Mouse (Mus musculus) MEL (cell line): ENCODE data around the gene Gpr62. TPM values are rescaled to one million over a fixed set of nuclear protein-coding genes. Genes with fewer than 3 reads are reported as not detected.

Experiments
- DNase-seq: peaks from one replicate; pipeline ENCODE4 v3.0.0; 2011; ENCODE audit warnings: low read depth, low spot score
- H3K27ac ChIP-seq: 2 replicates; pipeline ENCODE4 v1.5.1; 2012; ENCODE audit warnings: low read depth, mild to moderate bottlenecking, control low read depth, low read length, moderate library complexity; ENCODE audit not compliant: control insufficient read depth
- H3K27me3 ChIP-seq, 2 experiments: fragments of 150-350 bp in 1 of 2; sonication (generic) in 1 of 2; 2 replicates each; pipeline ENCODE4 v1.6.1; 2012; ENCODE audit warnings: low read length in 2 of 2, mild to moderate bottlenecking in 2 of 2, improper control_type of control experiment in 1 of 2, moderate library complexity in 1 of 2; ENCODE audit not compliant: insufficient read depth in 2 of 2, control insufficient read depth in 1 of 2
- H3K36me3 ChIP-seq, 2 experiments: 2 replicates each; pipeline ENCODE4 v1.6.1; 2012 to 2014; ENCODE audit warnings: low read length in 2 of 2, improper control_type of control experiment in 1 of 2, inconsistent platforms in 1 of 2, mild to moderate bottlenecking in 1 of 2; ENCODE audit not compliant: insufficient read depth in 2 of 2, control insufficient read depth in 1 of 2
- H3K4me1 ChIP-seq, 2 experiments: fragments of 150-350 bp in 1 of 2; sonication (generic) in 1 of 2; 2 replicates each; pipeline ENCODE4 v1.6.1; 2012; ENCODE audit warnings: low read length in 2 of 2, improper control_type of control experiment in 1 of 2, mild to moderate bottlenecking in 1 of 2; ENCODE audit not compliant: insufficient read depth in 2 of 2, control insufficient read depth in 1 of 2
- H3K4me3 ChIP-seq, 2 experiments: fragments of 150-350 bp in 1 of 2; sonication (generic) in 1 of 2; 2 replicates each; pipeline ENCODE4 v1.5.1; 2012; ENCODE audit warnings: low read depth in 2 of 2, low read length in 2 of 2, mild to moderate bottlenecking in 2 of 2, moderate library complexity in 2 of 2, control low read depth in 1 of 2, improper control_type of control experiment in 1 of 2; ENCODE audit not compliant: control insufficient read depth in 1 of 2, insufficient read depth in 1 of 2
- H3K79me2 ChIP-seq: 2 replicates; pipeline ENCODE4 v1.6.1; 2012; ENCODE audit warnings: mild to moderate bottlenecking, low read length, moderate library complexity; ENCODE audit not compliant: control insufficient read depth, poor library complexity, insufficient read depth
- H3K9ac ChIP-seq: 2 replicates; pipeline ENCODE4 v1.6.1; 2012; ENCODE audit warnings: low read depth, mild to moderate bottlenecking, control low read depth, low read length, moderate library complexity; ENCODE audit not compliant: control insufficient read depth, poor library complexity, severe bottlenecking
- H3K9me3 ChIP-seq: fragments of 150-350 bp; sonication (generic); replicated peaks from 2 replicates; pipeline ENCODE4 v1.6.1; 2012; ENCODE audit warnings: mild to moderate bottlenecking, low read length, improper control_type of control experiment, moderate library complexity; ENCODE audit not compliant: insufficient read depth
- CHD1 ChIP-seq: IDR thresholded peaks from 2 replicates; pipeline ENCODE4 v1.6.1; 2012; ENCODE audit warnings: low read depth, mild to moderate bottlenecking, inconsistent platforms, low read length, improper control_type of control experiment
- CHD2 ChIP-seq: IDR thresholded peaks from 2 replicates; pipeline ENCODE4 v1.6.1; 2011; ENCODE audit warnings: low read length, improper control_type of control experiment
- EP300 ChIP-seq, 2 experiments: IDR thresholded peaks; 2 replicates each; pipeline ENCODE4 v1.6.1; 2011; ENCODE audit warnings: improper control_type of control experiment in 2 of 2, low read length in 2 of 2, low read depth in 1 of 2, mild to moderate bottlenecking in 1 of 2
- GABPA ChIP-seq: IDR thresholded peaks from 2 replicates; pipeline ENCODE4 v1.6.1; 2012; ENCODE audit warnings: low read depth, mild to moderate bottlenecking, inconsistent platforms, low read length, improper control_type of control experiment, moderate library complexity
- GATA1 ChIP-seq: IDR thresholded peaks from 2 replicates; pipeline ENCODE4 v1.6.1; 2011; ENCODE audit warnings: low read depth, low read length, improper control_type of control experiment
- HCFC1 ChIP-seq: IDR thresholded peaks from 2 replicates; pipeline ENCODE4 v1.6.1; 2012; ENCODE audit warnings: low read depth, mild to moderate bottlenecking, inconsistent platforms, low read length, improper control_type of control experiment, moderate library complexity
- MXI1 ChIP-seq: IDR thresholded peaks from 2 replicates; pipeline ENCODE4 v1.6.1; 2011; ENCODE audit warnings: mild to moderate bottlenecking, low read depth, low read length, improper control_type of control experiment
- MYB ChIP-seq: IDR thresholded peaks from 2 replicates; pipeline ENCODE4 v1.6.1; 2011; ENCODE audit warnings: mild to moderate bottlenecking, low read depth, low read length, improper control_type of control experiment
- NELFE ChIP-seq: IDR thresholded peaks from 2 replicates; pipeline ENCODE4 v1.6.1; 2011; ENCODE audit warnings: low read depth, low read length, improper control_type of control experiment
- NRF1 ChIP-seq: IDR thresholded peaks from 2 replicates; pipeline ENCODE4 v1.6.1; 2014; ENCODE audit warnings: low read depth, mild to moderate bottlenecking, inconsistent platforms, low read length, improper control_type of control experiment, moderate library complexity; ENCODE audit not compliant: poor library complexity, insufficient read depth, severe bottlenecking
- POLR2A ChIP-seq, 2 experiments: IDR thresholded peaks; 2 replicates each; pipeline ENCODE4 v1.6.1; 2011 to 2012; ENCODE audit warnings: low read length in 2 of 2, mild to moderate bottlenecking in 2 of 2, control low read depth in 1 of 2, improper control_type of control experiment in 1 of 2, low read depth in 1 of 2, moderate library complexity in 1 of 2; ENCODE audit not compliant: control insufficient read depth in 1 of 2, insufficient read depth in 1 of 2, poor library complexity in 1 of 2
- RAD21 ChIP-seq: IDR thresholded peaks from 2 replicates; pipeline ENCODE4 v1.6.1; 2011; ENCODE audit warnings: mild to moderate bottlenecking, low read depth, low read length, improper control_type of control experiment
- TCF12 ChIP-seq: IDR thresholded peaks from 2 replicates; pipeline ENCODE4 v1.6.1; 2014; ENCODE audit warnings: low read depth, mild to moderate bottlenecking, inconsistent platforms, low read length, improper control_type of control experiment, moderate library complexity
- ZNF384 ChIP-seq: IDR thresholded peaks from 2 replicates; pipeline ENCODE4 v1.6.1; 2012; ENCODE audit warnings: low read depth, mild to moderate bottlenecking, inconsistent platforms, low read length, improper control_type of control experiment
- polyA plus RNA-seq, 2 experiments: library from polyadenylated mRNA; stranded (reverse) in 1 of 2; unstranded in 1 of 2; fragments of >175 nt in 1 of 2; fragments of >200 nt in 1 of 2; gene quantifications; 2 replicates each; pipeline versions ENCODE4 v1.2.1 to v1.2.4; 2012; ENCODE audit warnings: low replicate concordance in 2 of 2, low read depth in 1 of 2; ENCODE audit not compliant: insufficient read length in 2 of 2, insufficient read depth in 1 of 2, missing spikeins in 1 of 2
- total RNA-seq: library from RNA; depleted of rRNA; stranded (reverse); fragments of 300-350 nt; gene quantifications from 2 replicates; pipeline ENCODE4 v1.2.3, GENCODE M21; 2012

The Gpr62 gene
- total and polyA plus RNA-seq, 3 experiments: 0.10 TPM; not detected in 2

- DNase-seq: no peak
- H3K9me3 ChIP-seq: no peaks in the 10 kb centered on the region
- H3K9ac ChIP-seq: no peak overlapping the region
- peaks cover 0 to 10% of the 10 kb centered on the region in 2 experiments; a peak in 2 of 4 replicates for H3K4me1 ChIP-seq
- H3K27me3 ChIP-seq: no peaks in the 10 kb centered on the region
- H3K27ac ChIP-seq: no peak overlapping the region
- no peak for TF ChIP-seq RAD21
- TF ChIP-seq EP300 (IDR thresholded peaks at IDR 0.05; ENCODE audit: low read depth in 1 of 2, low read length in 2 of 2): no peak
- TF ChIP-seq POLR2A (IDR thresholded peaks at IDR 0.05; ENCODE audit: control insufficient read depth in 1 of 2, insufficient read depth in 1 of 2, low read depth in 1 of 2, low read length in 2 of 2, poor library complexity in 1 of 2): no peak
- no peak for TF ChIP-seq NRF1
- TF ChIP-seq CHD1: no peak
- no peak for TF ChIP-seq CHD2
- no peaks in the 10 kb centered on the region; the same call in 1 of the 2 replicates for H3K79me2 ChIP-seq
- H3K36me3 ChIP-seq: peaks cover 0 to 5% of the 10 kb centered on the region in 2 experiments; a peak in 2 of 4 replicates
- no peak overlapping the region for H3K4me3 ChIP-seq
These were observed 23.1 kb downstream of the Gpr62 start for GRCm38 (mm10) chr9:106442680-106443079.

GRCm38 (mm10) chr9:106436566-106436965 is 29.2 kb downstream of the Gpr62 start:
- no peak overlapping the region for H3K27ac ChIP-seq
- no peak for TF ChIP-seq HCFC1
- H3K36me3 ChIP-seq: peaks cover 4 to 10% of the 10 kb centered on the region in 2 experiments; a peak in 3 of 4 replicates
- H3K9ac ChIP-seq: no peak overlapping the region
- DNase-seq: no peak
- H3K4me3 ChIP-seq: no peak overlapping the region
- peaks cover 6% of the 10 kb centered on the region; the same call in 1 of the 2 replicates for H3K79me2 ChIP-seq
- H3K27me3 ChIP-seq: no peaks in the 10 kb centered on the region
- peaks cover 0 to 22% of the 10 kb centered on the region in 2 experiments; a peak in 3 of 4 replicates for H3K4me1 ChIP-seq
- no peaks in the 10 kb centered on the region for H3K9me3 ChIP-seq

- DNase-seq: no peak
- Histone ChIP-seq H3K9ac (no peak overlapping the region), H3K4me3 (no peak overlapping the region), H3K36me3 (peaks cover 4 to 9% of the 10 kb centered on the region in 2 experiments; a peak in 3 of 4 replicates), H3K4me1 (peaks cover 0 to 28% of the 10 kb centered on the region in 2 experiments; a peak in 3 of 4 replicates), H3K79me2 (peaks cover 24% of the 10 kb centered on the region), H3K9me3 (no peaks in the 10 kb centered on the region), H3K27ac (no peak overlapping the region), H3K27me3 (no peaks in the 10 kb centered on the region)
- no peak for TF ChIP-seq ZNF384
- no peak for TF ChIP-seq CHD2
- no peak for TF ChIP-seq MYB
- TF ChIP-seq GABPA: no peak
- TF ChIP-seq TCF12: no peak
- TF ChIP-seq GATA1: no peak
- TF ChIP-seq MXI1: no peak
- no peak for TF ChIP-seq NELFE
- TF ChIP-seq POLR2A (IDR thresholded peaks at IDR 0.05; ENCODE audit: control insufficient read depth in 1 of 2, insufficient read depth in 1 of 2, low read depth in 1 of 2, low read length in 2 of 2, poor library complexity in 1 of 2): peak in 1 of 2 experiments; percentile 36; a peak in 1 of 4 replicates
These were observed 32.3 kb downstream of the Gpr62 start for GRCm38 (mm10) chr9:106433389-106433788.
